8 mouse cellular contexts compared by ENCODE assay signal in genomic region chr14:32084761-32085485, GRCm38 (mm10). TPM values are rescaled to one million over a fixed set of nuclear protein-coding genes. Genes with fewer than 3 reads are reported as not detected.
DNase-seq lines count a peak whose midpoint lies in the region; ATAC-seq and TF ChIP-seq lines count a peak whose summit lies in the region.

Oxnad1 (plus strand) TSS chr14:32085374.

- peaks cover 3% of the 10 kb centered on the region; the same call in 1 of the 2 replicates for H3K4me1 ChIP-seq in lung, adult 2 months (ENCODE audit: control insufficient read depth, insufficient read depth, low read length)
- H3K4me1 ChIP-seq in limb, embryonic 14.5 days (ENCODE audit: control insufficient read depth, insufficient read depth, low read length) = peaks cover 6% of the 10 kb centered on the region; the same call in 1 of the 2 replicates
- H3K4me1 ChIP-seq in neural tube, embryonic 12.5 days = peaks cover 16% of the 10 kb centered on the region

- no peak for TF ChIP-seq CTCF in lung, adult 2 months (IDR thresholded peaks at IDR 0.05; ENCODE audit: insufficient read depth, low read length)

- no peaks in the 10 kb centered on the region for H3K9me3 ChIP-seq in limb, embryonic 14.5 days (ENCODE audit: control insufficient read depth, low read length)
- no peaks in the 10 kb centered on the region for H3K9me3 ChIP-seq in neural tube, embryonic 12.5 days

- peak within 1 kb of the TSS; percentile 61 for H3K9ac ChIP-seq in limb, embryonic 14.5 days (ENCODE audit: low read depth, low read length, severe bottlenecking)
- H3K9ac ChIP-seq in neural tube, embryonic 12.5 days = peak within 1 kb of the TSS; percentile 65

- H3K27me3 ChIP-seq in limb, embryonic 14.5 days (ENCODE audit: control insufficient read depth, insufficient read depth, low read length) = no peaks in the 10 kb centered on the region
- H3K27me3 ChIP-seq in neural tube, embryonic 12.5 days (replicated peaks) = no peaks in the 10 kb centered on the region

- no peak for TF ChIP-seq POLR2A in lung, adult 2 months (IDR thresholded peaks at IDR 0.05; ENCODE audit: borderline replicate concordance, extremely low read depth, low read depth, low read length)
- no peak for TF ChIP-seq POLR2A in limb, embryonic 14.5 days (IDR thresholded peaks at IDR 0.05; ENCODE audit: borderline replicate concordance, extremely low read depth, insufficient read depth, insufficient read length)

- no peak for DNase-seq in lung, adult 2 months
- DNase-seq in lung, postnatal 4 days = no peak
- peak; percentile 96 for DNase-seq in ZHBTc4 (ENCODE audit: low read depth, low spot score)
- peak; percentile 30 for DNase-seq in fat pad, adult 2 months (ENCODE audit: extremely low read depth, low read depth, low spot score)
- no peak for DNase-seq in heart, postnatal 4 days
- DNase-seq in limb, embryonic 14.5 days (ENCODE audit: low spot score) = peak; percentile 87
- DNase-seq in right cerebral cortex, adult 18-20 months = no peak

- H3K36me3 ChIP-seq in limb, embryonic 14.5 days (ENCODE audit: control insufficient read depth, insufficient read depth, low read length) = peaks cover 26% of the 10 kb centered on the region
- H3K36me3 ChIP-seq in neural tube, embryonic 12.5 days = peaks cover 26% of the 10 kb centered on the region

- WGBS in lung, adult 2 months = 3% methylated on average over 22 of the region's 22 CpGs
- 2% methylated on average over 22 of the region's 22 CpGs for WGBS in limb, embryonic 14.5 days
- WGBS in neural tube, embryonic 12.5 days = 3% methylated on average over 22 of the region's 22 CpGs

- peak; percentile 91 for ATAC-seq in limb, embryonic 14.5 days (ENCODE audit: low FRiP score, low read depth)
- ATAC-seq in neural tube, embryonic 12.5 days (ENCODE audit: low FRiP score, low read depth) = peak; percentile 96

- peak within 1 kb of the TSS; percentile 84 for H3K4me3 ChIP-seq in lung, adult 2 months (replicated peaks; ENCODE audit: extremely low read depth, low read depth, low read length)
- H3K4me3 ChIP-seq in limb, embryonic 14.5 days (replicated peaks; ENCODE audit: low read length) = peak within 1 kb of the TSS; percentile 50
- peak within 1 kb of the TSS; percentile 55 for H3K4me3 ChIP-seq in neural tube, embryonic 12.5 days

- peak within 1 kb of the TSS; percentile 55 for H3K27ac ChIP-seq in limb, embryonic 14.5 days (replicated peaks; ENCODE audit: low read depth, low read length)
- no peak within 1 kb of the TSS for H3K27ac ChIP-seq in neural tube, embryonic 12.5 days

- H3K4me2 ChIP-seq in limb, embryonic 14.5 days (replicated peaks; ENCODE audit: low read depth, low read length, severe bottlenecking) = peak within 1 kb of the TSS; percentile 68
- H3K4me2 ChIP-seq in neural tube, embryonic 12.5 days (replicated peaks) = peak within 1 kb of the TSS; percentile 73

RNA-seq across cellular contexts. Expression of gene Oxnad1, which starts in this region (rescaled TPM):
- polyA plus RNA-seq in lung, adult 2 months (2012; rRNA removed) = 10.4 and 13.2 TPM in 2 replicates
- total RNA-seq in heart, postnatal 4 days (2021) = 10 to 100 TPM; 39.7 to 44.3 TPM
- polyA plus RNA-seq in limb, embryonic 14.5 days (2012; rRNA removed) = 20.8 and 23.8 TPM in 2 replicates
- 16.0 TPM in 2 replicates for polyA plus RNA-seq in limb, embryonic 14.5 days (2014; fragmentation: Nextera tagmentation; extraction: Ambion mirVana)
- polyA plus RNA-seq in neural tube, embryonic 12.5 days (2016; fragmentation: Nextera tagmentation; extraction: Ambion mirVana) = 19.9 and 22.5 TPM in 2 replicates

Comparison
In these comparisons a context has a peak if more than half of its experiments do, and no peak if none do; other contexts are left out.
1. DNase-seq: peak in ZHBTc4 (single experiment), fat pad, adult 2 months (single experiment) and limb, embryonic 14.5 days (single experiment); none in lung, adult 2 months (single experiment), lung, postnatal 4 days (0 of 2), heart, postnatal 4 days (single experiment) and right cerebral cortex, adult 18-20 months (single experiment).
2. Peak in every context shown above with its lines, with median percentiles within 50 percentile points of each other: H3K4me3 ChIP-seq.